Mouse (Mus musculus) E14TG2a.4 (cell line): ENCODE results near the gene Traf1.

Source experiments
- CTCF ChIP-seq: conservative IDR thresholded peaks from 2 replicates; pipeline ENCODE4 v1.5.1; 2014; ENCODE audit warnings: low read length
- NANOG ChIP-seq: IDR thresholded peaks from 2 replicates; pipeline ENCODE4 v1.6.1; 2014; ENCODE audit warnings: borderline replicate concordance, low read length, mixed read lengths
- POU5F1 ChIP-seq: IDR thresholded peaks from 2 replicates; pipeline ENCODE4 v1.6.1; 2014; ENCODE audit warnings: low read length, borderline replicate concordance

- TF ChIP-seq CTCF (no peak), POU5F1 (no peak), NANOG (no peak)
Observed at GRCm38 (mm10) chr2:34989749-34990148, 28.2 kb upstream of the Traf1 start.
